Mouse (Mus musculus): ENCODE data around the gene 6030408B16Rik.

DNA sequence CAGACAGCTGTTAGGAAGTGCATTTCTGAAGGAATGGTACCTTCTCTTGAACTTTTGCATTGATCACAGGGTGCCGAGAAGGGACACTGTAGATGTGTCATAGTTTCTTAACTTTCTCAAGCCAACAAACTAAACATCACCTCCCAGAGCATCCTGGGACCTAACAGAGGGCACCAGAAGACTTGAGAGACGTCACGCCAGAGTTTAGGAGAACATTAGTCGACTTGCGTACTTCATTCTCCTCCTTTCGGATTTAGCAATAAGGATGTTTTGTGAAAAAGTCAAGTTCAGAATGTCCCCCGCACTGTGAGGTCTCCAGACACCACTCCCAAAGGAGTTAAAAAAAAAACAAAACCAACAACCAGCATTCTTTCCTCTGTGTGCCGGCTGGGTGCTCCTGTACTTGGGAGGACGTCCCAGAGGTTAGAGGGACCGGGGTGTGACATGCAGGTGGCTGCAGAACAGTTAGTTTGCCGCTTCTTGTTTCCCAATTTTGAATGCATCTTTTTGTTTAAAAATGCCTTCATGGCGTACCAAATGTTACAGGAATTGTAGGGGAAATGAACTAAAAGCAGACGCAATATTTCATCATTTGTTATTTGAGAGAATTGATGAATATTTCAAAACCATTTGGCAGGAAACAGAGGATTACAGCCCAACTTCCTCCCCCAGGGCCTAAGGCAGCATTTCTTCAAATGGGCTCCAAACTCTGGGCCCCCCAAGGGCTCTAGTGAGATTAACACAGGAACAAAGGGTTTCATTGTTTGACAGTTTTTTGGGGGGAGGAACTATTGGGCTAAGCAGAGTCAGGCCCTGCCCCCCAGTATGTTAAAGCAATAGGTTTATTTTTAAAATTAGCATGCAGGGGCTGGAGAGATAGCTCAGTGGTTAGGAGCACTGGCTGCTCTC, 15.7 kb downstream of the 6030408B16Rik start:
- TF ChIP-seq TAL1 (IDR thresholded peaks at IDR 0.05; ENCODE audit: low read length) = no peak
- TF ChIP-seq GATA1 (IDR thresholded peaks at IDR 0.05; ENCODE audit: low read length) = no peak

Measured in erythroblast, embryonic 14.5 days (primary cell).